Mouse (Mus musculus): Measurements from ENCODE around the gene Ntrk3. TPM values are rescaled to one million over a fixed set of nuclear protein-coding genes. Genes with fewer than 3 reads are reported as not detected.

Gene Ntrk3
- polyA plus RNA-seq, 1 experiment, result 76.9 TPM

- no peak for DNase-seq (ENCODE audit: extremely low spot score in 1 of 2, low spot score in 1 of 2)
Measured at GRCm38 (mm10) chr7:78451666-78452065, 286.1 kb downstream of the Ntrk3 start.

DNA sequence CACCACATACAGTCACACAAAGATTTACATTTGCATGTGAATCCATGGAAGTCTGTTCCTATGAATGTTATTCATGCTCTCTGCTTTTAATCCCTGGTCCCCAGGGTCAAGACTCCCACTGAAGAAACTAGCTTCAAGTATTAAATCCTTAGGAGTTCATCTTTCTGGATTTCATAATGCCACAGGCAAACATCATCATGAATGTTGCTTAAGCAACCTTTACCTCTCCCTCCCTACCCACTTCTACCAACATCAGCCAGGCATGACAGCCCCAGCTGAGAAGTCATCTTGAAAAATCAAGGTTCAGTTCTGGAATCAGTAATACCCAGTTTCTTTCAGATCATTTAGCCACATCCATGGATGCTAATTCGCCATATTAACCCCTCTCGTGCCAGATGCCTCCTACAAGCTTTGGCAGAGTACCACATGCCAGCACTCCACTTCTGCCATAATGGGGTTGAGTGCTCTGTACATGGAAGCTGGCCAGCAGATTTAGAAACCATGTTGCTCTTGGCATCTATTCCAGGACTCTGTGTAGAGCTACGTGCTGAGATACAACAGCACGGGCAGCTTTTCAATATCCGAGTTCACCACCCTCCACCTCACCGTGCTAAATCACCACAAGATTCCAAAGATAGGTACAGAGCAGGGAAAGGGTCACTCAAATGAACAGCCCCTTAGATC lies 287.8 kb downstream of the Ntrk3 start:
- DNase-seq (ENCODE audit: extremely low spot score in 1 of 2, low spot score in 1 of 2), result no peak

- DNase-seq (ENCODE audit: extremely low spot score in 1 of 2, low spot score in 1 of 2), result no peak
Measured at GRCm38 (mm10) chr7:78448841-78449240, 289.0 kb downstream of the Ntrk3 start.

GRCm38 (mm10) chr7:78443373-78444036 lies 294.3 kb downstream of the Ntrk3 start:
- DNase-seq (ENCODE audit: extremely low spot score in 1 of 2, low spot score in 1 of 2), result no peak

DNA sequence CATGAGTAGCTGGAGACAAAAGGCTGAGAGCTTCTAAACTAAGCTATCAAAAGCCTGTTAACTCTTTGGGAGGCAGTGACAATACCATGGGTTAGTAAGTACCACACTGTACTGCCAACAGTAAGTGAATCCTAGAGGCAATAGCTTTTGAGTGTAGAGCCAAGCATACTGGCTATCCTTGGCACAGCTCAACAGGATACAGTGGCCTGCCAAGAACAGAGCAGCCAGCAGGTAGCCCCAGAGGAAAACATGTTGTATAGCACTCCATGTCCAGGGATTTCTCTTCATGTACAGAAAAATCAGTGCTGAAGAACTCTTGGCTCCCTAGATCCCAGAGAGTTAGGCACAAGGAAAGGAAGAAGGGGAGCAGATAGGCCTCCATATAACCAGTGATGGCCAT lies 296.1 kb downstream of the Ntrk3 start:
- no peak for DNase-seq (ENCODE audit: extremely low spot score in 1 of 2, low spot score in 1 of 2)

GRCm38 (mm10) chr7:78440896-78441295 lies 296.9 kb downstream of the Ntrk3 start:
- DNase-seq (ENCODE audit: extremely low spot score in 1 of 2, low spot score in 1 of 2), result no peak

GRCm38 (mm10) chr7:78440476-78440875 lies 297.3 kb downstream of the Ntrk3 start:
- peak in 1 of 2 experiments; percentile 18 for DNase-seq (ENCODE audit: extremely low spot score in 1 of 2, low spot score in 1 of 2)

DNA sequence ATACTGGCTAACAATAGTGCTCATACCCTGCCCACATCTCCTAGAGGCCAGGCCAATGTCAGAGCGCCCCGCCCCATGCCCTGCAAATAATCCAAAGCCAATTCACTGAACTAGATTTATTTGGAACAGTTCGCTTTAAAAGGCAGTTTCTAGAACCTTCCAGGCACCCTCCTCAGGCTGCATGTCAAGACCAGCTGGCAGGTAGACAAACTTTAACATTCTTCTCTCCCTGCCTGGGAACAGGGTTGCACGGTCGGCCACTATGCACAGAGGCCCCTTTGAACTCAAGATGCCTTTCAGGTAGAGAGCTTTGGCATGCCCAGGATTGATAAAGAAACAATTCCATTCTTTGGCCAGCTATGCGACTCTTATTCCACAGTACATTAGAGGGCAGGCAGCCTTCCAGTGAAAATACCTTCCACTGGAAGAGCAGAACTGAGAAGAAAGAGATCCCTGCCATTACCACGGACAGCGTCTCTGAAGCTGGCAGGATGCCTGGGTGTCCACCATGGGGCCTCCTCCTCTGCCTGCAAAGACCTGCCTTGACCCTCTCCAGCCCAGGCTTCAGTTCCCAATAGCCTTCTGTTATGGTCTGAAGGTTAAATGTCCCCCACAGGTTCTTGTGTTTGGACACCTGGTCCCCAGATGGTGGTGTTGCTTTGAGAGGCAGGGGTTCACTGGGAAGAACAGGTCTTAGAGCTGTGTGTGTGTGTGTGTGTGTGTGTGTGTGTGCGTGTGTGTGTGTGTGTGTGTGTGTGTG lies 298.3 kb downstream of the Ntrk3 start:
- no peak for DNase-seq (ENCODE audit: extremely low spot score in 1 of 2, low spot score in 1 of 2)

- DNase-seq (ENCODE audit: extremely low spot score in 1 of 2, low spot score in 1 of 2), result no peak
Measured at GRCm38 (mm10) chr7:78433617-78434144, 304.1 kb downstream of the Ntrk3 start.

DNA sequence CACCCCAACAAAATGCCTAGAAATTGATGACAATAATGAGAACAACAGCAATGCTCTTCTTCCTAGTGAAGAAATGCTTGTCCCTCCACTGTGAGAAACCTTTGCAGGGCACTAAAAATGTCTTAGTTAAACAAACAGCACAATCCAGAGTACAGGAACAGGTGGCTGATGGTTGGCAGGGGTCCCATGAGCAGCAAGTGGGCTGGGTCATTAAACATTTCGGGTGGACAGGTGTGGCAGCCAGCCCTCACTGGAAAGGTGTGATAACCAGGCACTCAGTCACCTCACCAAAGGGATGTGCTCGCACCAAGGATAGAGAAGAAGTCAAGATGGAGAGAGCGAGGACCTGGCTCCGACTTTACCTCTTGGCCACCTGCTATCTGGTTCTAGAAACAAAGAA lies 306.2 kb downstream of the Ntrk3 start:
- DNase-seq (ENCODE audit: extremely low spot score in 1 of 2, low spot score in 1 of 2), result no peak

- DNase-seq (ENCODE audit: extremely low spot score in 1 of 2, low spot score in 1 of 2), result no peak
Measured at GRCm38 (mm10) chr7:78412172-78412571, 325.6 kb downstream of the Ntrk3 start.

DNA sequence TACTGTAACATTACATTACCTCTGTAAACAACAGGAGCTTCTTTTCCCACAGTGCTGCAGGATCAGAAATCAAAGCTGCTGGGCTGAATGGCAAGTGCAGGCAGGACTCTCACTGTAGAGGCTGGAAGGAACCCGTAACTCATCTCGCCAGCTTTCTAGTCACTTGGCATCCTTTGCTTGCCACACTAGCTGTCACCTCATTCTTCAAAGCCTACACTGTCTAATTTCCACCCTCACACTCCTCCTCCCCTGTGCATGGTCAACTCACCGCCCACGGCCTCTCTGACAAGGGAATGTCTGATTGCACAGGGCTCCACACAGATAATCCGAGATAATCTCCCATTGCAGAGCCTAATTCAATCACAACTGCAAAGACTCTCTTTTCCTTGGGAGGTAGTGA lies 327.8 kb downstream of the Ntrk3 start:
- DNase-seq (ENCODE audit: extremely low spot score in 1 of 2, low spot score in 1 of 2), result peak in 1 of 2 experiments; percentile 53

GRCm38 (mm10) chr7:78406641-78407291 lies 331.0 kb downstream of the Ntrk3 start:
- DNase-seq (ENCODE audit: extremely low spot score in 1 of 2, low spot score in 1 of 2), result no peak

DNA sequence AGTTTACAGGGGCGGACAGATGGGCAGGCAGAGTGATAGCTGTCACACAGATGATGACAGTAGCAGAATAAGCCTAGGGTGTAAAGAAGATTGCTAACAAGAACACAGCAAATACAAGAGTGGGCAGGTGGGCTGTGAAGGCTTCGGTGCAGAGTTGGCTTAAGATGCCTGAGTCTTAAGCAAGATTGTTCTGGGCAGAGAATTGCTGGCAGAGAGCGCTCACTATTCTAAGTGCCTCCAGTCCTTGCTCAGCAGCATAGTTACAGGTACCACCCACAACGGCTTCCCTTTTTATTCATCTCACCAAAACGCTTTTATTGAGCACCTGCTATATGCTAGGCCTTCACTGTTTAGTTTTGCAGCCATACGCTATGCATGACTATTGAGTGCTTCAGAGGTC lies 333.3 kb downstream of the Ntrk3 start:
- DNase-seq (ENCODE audit: extremely low spot score in 1 of 2, low spot score in 1 of 2), result peak in 1 of 2 experiments; percentile 32

DNA sequence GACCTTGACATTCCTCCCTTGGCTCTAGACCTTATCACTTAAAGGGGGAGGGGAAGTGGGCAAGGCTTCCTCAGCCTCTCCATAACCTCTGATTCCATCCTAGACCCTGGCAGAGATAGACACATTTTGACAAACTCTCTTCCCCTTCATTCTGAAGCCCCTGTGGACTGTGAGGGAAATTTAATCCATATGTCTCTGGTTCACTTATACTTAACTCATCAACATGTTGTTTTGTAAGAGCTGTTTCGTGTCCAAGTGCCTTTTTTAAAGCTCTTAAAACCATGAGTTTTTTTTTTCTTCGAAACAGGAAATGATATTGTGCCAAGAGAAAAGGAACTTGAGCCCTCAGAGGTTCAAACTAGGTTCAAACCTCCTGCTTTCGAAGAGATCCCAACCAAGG lies 335.3 kb downstream of the Ntrk3 start:
- DNase-seq (ENCODE audit: extremely low spot score in 1 of 2, low spot score in 1 of 2), result no peak

GRCm38 (mm10) chr7:78400219-78400618 lies 337.6 kb downstream of the Ntrk3 start:
- no peak for DNase-seq (ENCODE audit: extremely low spot score in 1 of 2, low spot score in 1 of 2)

DNA sequence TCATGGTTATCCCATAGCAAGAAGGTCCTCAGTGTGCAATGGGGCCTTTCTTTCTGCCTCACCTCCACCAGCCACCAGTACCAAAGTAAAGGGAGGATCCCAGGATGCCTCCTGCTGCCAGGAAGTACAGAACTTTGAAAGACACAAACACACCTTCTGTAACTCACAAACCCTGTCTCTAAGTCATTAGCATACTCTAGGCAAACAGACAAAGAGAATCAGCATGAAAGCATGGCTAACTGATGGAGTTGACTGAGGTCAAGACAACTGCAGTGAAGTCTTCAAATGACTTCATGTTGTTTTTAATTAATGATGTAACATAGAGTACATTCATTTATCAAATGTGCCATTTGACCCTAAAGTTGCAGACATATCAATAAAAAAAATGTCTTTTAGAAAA lies 339.4 kb downstream of the Ntrk3 start:
- DNase-seq (ENCODE audit: extremely low spot score in 1 of 2, low spot score in 1 of 2), result no peak

DNA sequence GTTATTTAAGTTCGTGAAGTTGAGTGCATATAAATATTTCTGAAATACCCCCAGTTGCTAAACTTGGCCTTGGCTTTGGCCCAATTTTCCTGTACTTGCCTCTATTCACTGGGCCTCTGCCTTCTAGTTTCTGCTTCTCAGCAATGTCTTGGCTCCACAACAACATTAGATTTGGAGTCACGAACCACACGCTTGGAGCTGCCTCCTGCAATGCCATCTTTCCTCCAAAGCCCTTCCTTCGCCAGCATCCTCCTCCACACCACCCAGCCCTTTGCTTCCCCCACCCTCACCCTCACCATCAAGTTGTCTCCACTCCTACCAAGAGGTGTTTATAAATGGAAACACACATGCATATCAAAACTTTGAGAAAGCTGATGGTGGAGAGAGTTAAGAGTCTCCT lies 340.6 kb downstream of the Ntrk3 start:
- peak; percentile 72 to 73 for DNase-seq (ENCODE audit: extremely low spot score in 1 of 2, low spot score in 1 of 2)

- peak in 1 of 2 experiments; percentile 42 for DNase-seq (ENCODE audit: extremely low spot score in 1 of 2, low spot score in 1 of 2)
Measured at GRCm38 (mm10) chr7:78390019-78390418, 347.8 kb downstream of the Ntrk3 start.

DNA sequence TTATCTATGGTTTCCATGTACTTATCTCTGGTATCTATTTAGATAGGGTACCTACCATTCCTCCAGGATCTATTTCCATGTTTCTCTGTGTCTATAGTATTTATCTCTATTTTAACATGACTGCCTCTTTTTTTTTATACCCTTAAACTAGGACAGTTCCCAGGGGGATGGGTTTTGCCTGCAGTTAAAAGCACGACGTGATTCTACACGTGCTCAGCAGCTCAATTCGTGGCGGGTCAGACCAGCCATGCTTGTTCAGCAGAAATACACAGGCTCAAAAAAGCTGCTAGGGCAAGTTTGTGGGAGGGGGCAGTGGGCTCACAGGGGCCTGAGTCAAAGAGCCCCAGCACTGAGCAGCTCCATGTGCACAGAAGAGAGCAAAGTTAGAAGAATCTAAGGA lies 349.7 kb downstream of the Ntrk3 start:
- DNase-seq (ENCODE audit: extremely low spot score in 1 of 2, low spot score in 1 of 2), result no peak

GRCm38 (mm10) chr7:78385971-78386370 lies 351.8 kb downstream of the Ntrk3 start:
- no peak for DNase-seq (ENCODE audit: extremely low spot score in 1 of 2, low spot score in 1 of 2)
